Mouse (Mus musculus): Measurements from ENCODE around the gene Phyh.

Gene Phyh

GRCm38 (mm10) chr2:4918860-4919739, at the start of gene Phyh:
Gene Phyh, plus strand, starts transcription at chr2:4919019.
- in situ Hi-C loops (cut with MboI; ENCODE audit: unreplicated experiment in 2 of 2): loop anchor here (5.0 to 25.0 kb wide), 10 partner anchors 68 to 1243 kb away; partner anchors contain the start of genes Camk1d (in 2 of the 2) and Mcm10 (in 1 of the 2)

GRCm38 (mm10) chr2:4872740-4873139, 46.1 kb upstream of the Phyh start:
- in situ Hi-C loops (cut with MboI; ENCODE audit: unreplicated experiment in 2 of 2): loop anchor here (10.0 to 25.0 kb wide), 4 partner anchors 218 to 1528 kb away; partner anchors contain the start of gene Prpf18 (in 1 of the 2)

DNA sequence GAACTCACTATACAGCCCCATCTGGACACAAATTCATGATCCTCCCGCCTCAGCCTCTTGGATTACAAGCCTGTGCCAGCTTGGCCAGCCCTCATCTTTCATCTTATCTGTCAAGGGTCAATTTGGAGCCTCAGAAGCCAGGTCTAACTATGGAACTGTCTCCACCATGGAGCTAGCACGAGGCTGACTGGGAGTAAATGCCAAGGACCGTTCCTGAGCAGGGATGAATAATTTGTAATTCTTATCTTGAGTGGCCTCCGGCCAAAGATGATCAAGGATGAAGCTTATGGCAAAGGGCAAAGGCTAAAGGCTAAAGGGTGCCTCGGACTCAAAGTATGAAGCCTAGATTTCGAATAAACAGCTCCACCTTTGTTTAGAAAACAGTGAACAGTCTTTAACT, 45.5 kb upstream of the Phyh start:
- in situ Hi-C loops (cut with MboI; ENCODE audit: unreplicated experiment in 2 of 2): loop anchor here (10.0 to 25.0 kb wide), 4 partner anchors 219 to 1529 kb away; partner anchors contain the start of gene Prpf18 (in 1 of the 2)

DNA sequence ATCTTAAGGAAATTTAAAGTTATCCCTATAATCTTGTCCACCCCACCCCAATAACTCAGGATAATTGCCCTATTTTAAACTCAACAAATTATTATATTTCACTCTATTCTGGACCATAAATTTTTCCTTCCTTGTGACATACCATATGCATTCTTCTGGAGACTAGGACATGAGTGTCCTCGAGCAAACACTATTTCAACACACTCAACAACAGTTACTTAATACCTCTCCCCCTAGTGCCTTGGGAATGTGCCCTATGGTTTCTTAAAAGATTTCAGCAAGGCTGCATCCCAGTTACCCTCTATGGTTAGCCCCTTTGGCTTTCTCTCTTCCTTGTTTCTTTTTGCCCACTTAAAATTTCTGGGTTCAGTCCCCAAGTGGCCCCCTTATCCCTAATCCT, 43.7 kb upstream of the Phyh start:
- in situ Hi-C loops (cut with MboI; ENCODE audit: unreplicated experiment in 2 of 2): loop anchor here (10.0 kb wide), 3 partner anchors 220 to 1530 kb away; partner anchors contain the start of gene Prpf18 (in 1 of the 2)

GRCm38 (mm10) chr2:4876131-4876530, 42.7 kb upstream of the Phyh start:
- in situ Hi-C loops (cut with MboI; ENCODE audit: unreplicated experiment in 2 of 2): loop anchor here (10.0 kb wide), 3 partner anchors 221 to 1531 kb away; partner anchors contain the start of gene Prpf18 (in 1 of the 2)

DNA sequence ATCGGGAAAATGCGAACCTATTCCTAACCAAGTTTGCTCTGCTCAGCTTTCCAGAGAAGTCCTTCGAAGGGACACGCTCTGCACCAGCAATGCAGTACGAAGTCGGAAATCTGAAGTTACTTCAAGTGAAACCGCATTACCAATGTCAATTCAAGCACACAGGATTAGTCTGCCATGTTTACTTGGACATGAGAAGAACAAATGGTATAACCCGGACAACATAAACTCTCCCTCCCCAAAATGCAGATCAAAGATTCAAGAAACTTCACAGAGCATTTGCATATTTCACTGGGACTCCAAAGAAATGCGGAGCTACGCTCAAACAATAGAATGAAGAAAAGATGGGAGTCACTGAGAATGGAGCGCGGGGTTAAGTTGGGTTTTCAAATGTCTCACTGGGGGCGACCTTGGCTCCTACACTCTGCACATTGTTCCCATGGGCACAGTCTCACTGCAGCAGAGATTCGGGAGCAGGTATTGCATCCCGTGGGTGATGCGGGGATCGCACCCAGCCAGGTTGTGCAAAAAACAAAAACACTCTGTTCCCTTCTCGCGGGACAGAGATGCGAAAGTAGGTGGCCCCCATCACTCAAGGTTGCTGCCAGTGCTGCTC, 38.0 kb upstream of the Phyh start:
- in situ Hi-C loops (cut with MboI; ENCODE audit: unreplicated experiment in 2 of 2): loop anchor here in 1 of 2 experiments (10.0 kb wide), 1 partner anchor 1456 kb away; the partner anchor contains the start of genes Dclre1c and Meig1

DNA sequence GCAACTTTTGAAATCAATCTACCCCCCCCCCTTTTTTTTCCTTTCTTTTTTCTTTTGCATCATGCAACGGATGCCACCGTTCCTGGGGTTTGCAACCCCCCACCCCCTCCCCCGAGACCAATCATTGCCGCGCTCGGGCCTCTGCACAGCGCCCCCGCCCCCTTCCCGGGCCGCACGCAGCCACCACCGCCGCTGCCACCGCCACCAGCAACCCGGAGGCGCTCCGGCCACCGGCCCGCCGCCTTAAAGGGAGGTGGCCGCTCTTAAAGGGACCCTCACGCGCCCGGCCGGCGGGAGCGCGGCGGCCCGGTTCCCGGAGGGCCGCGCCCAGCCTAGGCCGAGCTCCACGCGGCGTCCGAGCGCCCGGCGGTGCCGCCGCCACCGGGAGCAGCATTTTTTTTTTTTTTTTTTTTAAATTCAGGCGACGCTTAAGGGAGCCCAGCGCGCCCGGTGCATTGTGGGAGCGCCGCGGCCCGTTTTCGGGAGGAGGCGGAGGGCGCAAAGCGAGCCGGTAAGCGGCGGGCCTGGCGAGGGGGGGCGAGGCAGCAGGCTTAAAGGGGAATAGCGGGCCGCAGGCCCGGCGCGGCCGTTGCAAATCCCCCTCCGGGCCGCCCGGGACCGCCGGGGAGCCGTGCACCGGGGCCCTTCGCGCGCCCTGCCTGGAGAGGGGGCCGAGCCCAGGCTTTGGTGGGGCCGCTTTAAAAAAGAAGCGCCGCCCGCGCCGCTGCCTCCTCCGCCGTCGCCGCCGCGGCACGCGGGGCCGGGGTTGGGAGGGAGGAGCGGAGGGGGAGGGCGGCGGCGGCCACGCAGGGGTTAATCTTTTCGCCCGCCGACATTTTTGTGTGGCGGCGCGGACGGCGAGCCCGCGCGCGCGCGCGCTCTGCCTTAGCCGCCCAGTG, 37.2 kb upstream of the Phyh start, which contains the start of gene Sephs1:
Sephs1 (plus strand) TSS at position 215 of the 899 bp plus-strand sequence.
- in situ Hi-C loops (cut with MboI; ENCODE audit: unreplicated experiment in 2 of 2): loop anchor here in 1 of 2 experiments (10.0 kb wide), 1 partner anchor 1457 kb away; the partner anchor contains the start of genes Dclre1c and Meig1

DNA sequence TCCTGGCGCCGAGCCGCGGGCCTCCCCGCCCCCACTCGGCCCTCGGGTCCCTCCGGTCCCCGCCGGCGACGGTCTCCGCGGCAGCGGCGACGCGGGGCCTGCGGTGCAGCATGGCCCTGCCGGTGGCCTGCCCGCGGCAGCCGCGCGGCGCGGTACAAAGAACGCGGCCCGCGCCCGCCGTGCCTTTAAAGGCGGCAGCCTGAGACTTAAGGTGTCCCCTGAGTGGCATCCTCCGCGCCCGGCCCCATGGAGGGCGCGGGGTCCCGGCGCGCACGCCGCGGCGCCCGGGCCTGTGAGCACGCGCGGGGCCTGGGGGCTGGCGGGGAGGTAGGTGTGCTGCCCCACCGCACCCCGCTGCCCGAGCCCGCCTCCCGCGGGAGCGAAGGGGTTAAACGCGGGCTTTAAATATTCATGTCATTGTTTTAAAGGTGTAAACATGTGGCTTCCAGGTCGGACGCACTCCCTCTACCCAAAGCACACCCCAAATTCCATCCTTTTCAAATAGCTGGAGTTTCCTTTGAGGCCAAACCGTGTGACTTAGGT, 36.5 kb upstream of the Phyh start:
- in situ Hi-C loops (cut with MboI; ENCODE audit: unreplicated experiment in 2 of 2): loop anchor here in 1 of 2 experiments (10.0 kb wide), 1 partner anchor 1458 kb away; the partner anchor contains the start of genes Dclre1c and Meig1

GRCm38 (mm10) chr2:4883009-4883704, 35.7 kb upstream of the Phyh start:
- in situ Hi-C loops (cut with MboI; ENCODE audit: unreplicated experiment in 2 of 2): loop anchor here in 1 of 2 experiments (10.0 kb wide), 1 partner anchor 1458 kb away; the partner anchor contains the start of genes Dclre1c and Meig1

DNA sequence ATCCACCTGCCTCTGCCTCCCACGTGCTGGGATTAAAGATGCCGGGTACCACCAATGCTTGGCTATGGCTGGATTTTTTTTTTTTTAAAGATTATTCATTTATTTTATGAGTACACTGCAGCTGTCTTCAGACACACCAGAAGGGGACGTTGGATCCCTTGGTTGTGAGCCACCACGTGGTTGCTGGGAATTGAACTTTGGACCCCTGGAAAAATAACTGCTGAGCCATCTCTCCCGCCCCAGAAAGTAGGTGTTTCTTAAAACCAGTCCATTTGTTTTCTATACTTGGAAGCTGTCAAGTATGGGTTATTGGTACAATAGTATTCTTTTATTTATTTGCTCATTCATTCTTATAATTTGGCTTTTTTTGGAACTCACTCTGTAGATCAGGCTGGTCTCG, 31.9 kb upstream of the Phyh start:
- in situ Hi-C loops (cut with MboI; ENCODE audit: unreplicated experiment in 2 of 2): loop anchor here in 1 of 2 experiments (10.0 kb wide), 1 partner anchor 1462 kb away; the partner anchor contains the start of genes Dclre1c and Meig1

DNA sequence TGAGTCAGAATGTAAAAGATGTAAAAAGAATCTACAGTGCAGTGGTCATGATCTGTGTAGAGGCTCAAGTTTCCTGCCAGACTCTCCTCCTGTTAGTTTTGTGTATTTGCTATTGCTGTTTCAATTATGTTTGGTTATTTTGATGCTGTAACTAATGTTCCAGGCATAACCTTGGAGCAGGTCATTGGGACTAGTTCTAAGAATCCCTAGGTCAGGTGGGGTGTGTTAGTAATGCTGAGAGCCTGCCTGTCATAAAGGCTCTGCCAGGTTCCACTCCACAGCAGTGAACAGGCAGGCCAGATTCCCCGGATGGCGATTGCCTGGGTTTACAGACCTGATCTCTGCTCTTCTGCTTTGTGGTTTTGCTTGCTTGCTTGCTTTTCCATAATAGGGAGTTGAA, 23.2 kb upstream of the Phyh start:
- in situ Hi-C loops (cut with MboI; ENCODE audit: unreplicated experiment in 2 of 2): no loop called here

DNA sequence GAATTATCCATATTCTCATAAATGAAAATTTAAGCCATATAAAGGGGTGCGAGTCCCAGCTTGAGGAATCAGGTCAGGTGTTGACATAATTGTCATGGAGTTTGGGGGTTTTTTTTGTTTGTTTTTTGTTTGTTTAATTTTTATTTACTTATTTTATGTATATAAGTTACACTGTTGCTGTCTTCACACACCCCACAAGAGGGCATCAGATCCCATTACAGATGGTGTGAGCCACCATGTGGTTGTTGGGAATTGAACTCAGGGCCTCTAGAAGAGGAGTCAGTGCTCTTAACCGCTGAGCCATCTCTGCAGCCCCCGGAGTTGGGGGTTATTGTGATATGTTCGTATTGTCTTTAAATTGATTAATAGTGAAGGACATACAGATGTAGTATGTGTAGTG, 21.8 kb upstream of the Phyh start:
- in situ Hi-C loops (cut with MboI; ENCODE audit: unreplicated experiment in 2 of 2): no loop called here

DNA sequence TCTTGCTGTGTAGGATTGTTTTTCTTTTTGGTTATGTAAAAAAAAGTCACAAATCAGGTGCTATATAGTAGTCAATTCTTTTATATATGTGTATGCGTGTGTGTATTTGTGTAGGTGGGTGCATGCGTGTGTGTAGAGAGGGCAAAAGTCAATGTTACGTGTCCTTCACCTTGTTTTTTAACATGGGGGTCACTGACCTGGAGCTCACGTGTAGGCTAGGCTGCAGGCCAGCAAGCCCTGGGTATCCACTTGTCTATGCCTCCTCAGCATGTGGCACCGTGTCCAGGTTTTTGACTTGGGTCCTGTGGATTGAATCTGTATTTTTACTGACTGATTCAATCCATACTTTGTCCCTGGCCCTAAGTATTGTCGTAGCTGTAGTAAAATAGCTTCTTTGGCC, 18.2 kb upstream of the Phyh start:
- in situ Hi-C loops (cut with MboI; ENCODE audit: unreplicated experiment in 2 of 2): loop anchor here (25.0 kb wide), 2 partner anchors 712 to 1262 kb away; no protein-coding TSS in a partner anchor

- in situ Hi-C loops (cut with MboI; ENCODE audit: unreplicated experiment in 2 of 2): loop anchor here (25.0 kb wide), 2 partner anchors 710 to 1260 kb away; no protein-coding TSS in a partner anchor
These were observed 16.5 kb upstream of the Phyh start for GRCm38 (mm10) chr2:4902346-4902745.

GRCm38 (mm10) chr2:4907120-4907519, 11.7 kb upstream of the Phyh start:
- in situ Hi-C loops (cut with MboI; ENCODE audit: unreplicated experiment in 2 of 2): loop anchor here (25.0 kb wide), 2 partner anchors 705 to 1255 kb away; no protein-coding TSS in a partner anchor

- in situ Hi-C loops (cut with MboI; ENCODE audit: unreplicated experiment in 2 of 2): loop anchor here (25.0 kb wide), 2 partner anchors 704 to 1254 kb away; no protein-coding TSS in a partner anchor
These were observed 10.9 kb upstream of the Phyh start for GRCm38 (mm10) chr2:4907916-4908315.

DNA sequence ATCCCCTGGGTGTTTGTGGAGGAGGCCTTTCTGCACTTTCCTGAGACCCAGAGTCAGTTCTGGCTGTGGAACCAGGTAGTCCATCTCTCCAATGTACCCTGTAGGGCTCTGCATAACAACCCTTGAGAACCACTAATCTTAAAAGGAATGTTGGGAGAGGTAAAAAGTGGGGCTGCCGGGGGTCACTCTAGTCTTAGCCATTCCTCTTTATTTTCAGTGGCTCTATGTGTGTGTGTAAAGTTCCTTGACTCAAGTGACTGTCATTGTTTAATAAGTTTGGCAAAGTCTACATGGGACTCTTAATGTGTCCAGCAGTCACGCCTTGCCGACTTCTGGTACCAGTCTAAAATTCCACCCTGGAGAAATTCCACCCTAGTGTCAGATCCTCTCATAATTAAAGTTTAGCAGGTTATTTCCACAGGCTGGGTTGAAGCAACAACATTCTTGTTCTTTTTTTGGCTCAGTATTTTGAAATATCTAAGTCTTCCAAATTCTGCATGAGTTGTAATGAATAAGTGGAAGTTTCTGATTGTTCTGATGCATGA, 10.0 kb upstream of the Phyh start:
- in situ Hi-C loops (cut with MboI; ENCODE audit: unreplicated experiment in 2 of 2): loop anchor here (25.0 kb wide), 2 partner anchors 703 to 1253 kb away; no protein-coding TSS in a partner anchor

DNA sequence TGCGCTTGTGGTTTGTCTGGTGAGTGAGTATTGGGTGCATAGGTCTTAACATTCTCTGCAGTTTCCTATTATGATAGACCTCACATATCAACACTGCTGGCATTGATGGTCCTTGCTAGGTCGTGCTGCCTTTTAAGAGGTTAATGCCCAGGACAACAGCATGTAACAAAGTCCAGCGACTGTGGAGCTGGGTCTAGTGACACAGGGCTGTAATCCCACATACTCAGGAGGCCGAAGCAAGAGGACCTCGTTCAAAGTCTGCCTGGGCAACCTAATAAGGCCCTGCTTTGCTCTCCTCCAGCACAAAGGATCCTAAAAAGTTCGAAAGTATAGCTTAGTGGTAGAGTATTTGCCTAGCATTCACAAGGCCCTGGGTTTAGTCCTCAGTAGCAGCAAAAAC, 8.9 kb upstream of the Phyh start:
- in situ Hi-C loops (cut with MboI; ENCODE audit: unreplicated experiment in 2 of 2): loop anchor here (10.0 to 25.0 kb wide), 7 partner anchors 495 to 1252 kb away; partner anchors contain the start of gene Camk1d (in 2 of the 2)

Measured in v-Abl transformed pro-B cells (cell line).